Mouse (Mus musculus) brain, embryonic 14.5 days (tissue): ENCODE data around the gene Pcx.

Experiments used
- CTCF ChIP-seq: fragments of 200-500 bp; IDR thresholded peaks from 2 replicates; pipeline ENCODE4 v1.5.1; 2012; ENCODE audit warnings: inconsistent platforms, mild to moderate bottlenecking, moderate library complexity, borderline replicate concordance; ENCODE audit not compliant: insufficient read depth, insufficient read length; ENCODE audit errors: extremely low read depth
- POLR2A ChIP-seq: fragments of 200-500 bp; IDR thresholded peaks from 2 replicates; pipeline ENCODE4 v1.6.1; 2012; ENCODE audit warnings: mild to moderate bottlenecking, inconsistent platforms, borderline replicate concordance; ENCODE audit not compliant: poor library complexity, insufficient read depth, insufficient read length, severe bottlenecking; ENCODE audit errors: extremely low read depth

DNA sequence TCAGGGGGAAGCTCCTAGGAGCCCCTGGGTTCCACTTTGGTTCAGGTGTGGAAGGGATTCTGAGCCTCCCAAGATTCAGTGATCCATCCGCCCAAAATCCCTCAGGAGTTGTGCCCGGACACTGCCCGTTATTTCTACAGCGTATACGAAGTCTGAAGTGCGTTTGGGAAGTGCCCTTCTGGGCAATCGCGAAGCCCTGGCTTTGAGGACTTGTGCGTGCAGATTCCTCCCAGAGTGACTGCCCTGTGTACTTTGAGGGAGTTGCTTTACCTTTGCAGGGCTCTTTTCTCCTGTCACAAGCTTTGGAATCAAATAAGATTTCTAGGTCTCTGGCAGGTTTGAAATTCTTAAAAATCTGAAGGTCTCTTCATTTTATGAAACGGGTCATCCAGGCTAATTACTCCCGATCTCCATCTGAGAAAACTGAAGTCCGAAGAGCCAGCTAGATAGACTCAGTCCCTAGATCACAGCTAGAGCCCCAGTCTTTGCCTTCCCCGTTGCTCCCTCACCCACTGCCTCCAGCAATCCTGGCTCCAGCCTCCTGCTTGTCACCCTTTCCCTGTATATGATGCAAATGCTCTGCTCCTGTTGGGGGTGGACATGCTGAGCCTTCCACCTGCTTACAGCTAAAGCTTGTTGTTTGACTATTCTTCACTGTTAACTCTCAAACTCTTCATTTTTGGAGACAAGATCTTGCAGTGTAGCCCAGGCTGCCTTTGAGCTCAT, 1.0 kb downstream of the Pcx start:
- TF ChIP-seq CTCF (no peak), POLR2A (no peak)
